Mouse (Mus musculus): ENCODE measurements at regions not wholly inside any gene's neighbourhood (a gene's known extent, or its start where the extent isn't known, plus 50 kb on each side); places are given as distances from the start of the nearest gene placed in this dataset.

DNA sequence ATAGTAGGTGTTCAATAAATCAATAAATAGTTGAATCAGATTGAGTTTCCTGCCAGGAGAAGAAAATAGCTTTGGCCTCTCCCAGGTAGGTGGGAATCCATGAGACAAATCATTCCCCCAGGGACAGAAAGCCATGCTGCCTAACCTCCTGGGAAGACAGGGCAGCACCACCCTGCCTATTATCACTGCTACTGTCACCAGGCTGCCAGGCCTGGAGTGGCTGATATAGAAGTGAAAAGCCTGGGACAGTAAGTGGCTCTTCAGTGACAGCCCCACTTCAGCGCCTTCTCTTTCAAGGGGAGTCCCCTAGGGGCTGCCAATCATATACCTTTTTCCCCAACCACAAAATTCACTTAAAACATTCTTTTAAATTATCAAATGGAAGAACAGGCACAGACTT, 275.4 kb upstream of the Plxna2 start:
- intact Hi-C loops (cut with DNase I), result no loop called here

DNA sequence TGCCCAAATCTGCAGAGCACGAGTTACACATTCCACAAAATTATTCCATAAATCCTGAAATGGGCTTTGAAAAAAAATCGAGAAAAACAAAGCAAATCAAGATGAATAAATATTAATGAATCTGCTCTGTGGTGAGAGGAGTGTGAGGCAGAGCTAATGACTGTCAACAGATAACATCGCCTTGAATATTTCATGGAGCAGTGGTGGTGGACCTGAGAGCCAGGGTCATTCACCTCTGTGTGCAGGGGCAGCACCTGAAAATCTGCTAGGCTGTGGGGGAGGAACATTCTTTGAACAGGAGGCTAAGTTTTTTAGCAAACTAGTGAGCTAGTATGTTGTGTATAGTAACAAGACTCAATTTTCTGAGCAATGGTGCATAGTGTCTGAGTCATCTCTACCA, 276.3 kb upstream of the Plxna2 start:
- DNase-seq, result no peak
- intact Hi-C loops (cut with DNase I), result no loop called here

More for the DNA sequence above, 275.4 kb upstream of the Plxna2 start:
- DNase-seq, result no peak

DNA sequence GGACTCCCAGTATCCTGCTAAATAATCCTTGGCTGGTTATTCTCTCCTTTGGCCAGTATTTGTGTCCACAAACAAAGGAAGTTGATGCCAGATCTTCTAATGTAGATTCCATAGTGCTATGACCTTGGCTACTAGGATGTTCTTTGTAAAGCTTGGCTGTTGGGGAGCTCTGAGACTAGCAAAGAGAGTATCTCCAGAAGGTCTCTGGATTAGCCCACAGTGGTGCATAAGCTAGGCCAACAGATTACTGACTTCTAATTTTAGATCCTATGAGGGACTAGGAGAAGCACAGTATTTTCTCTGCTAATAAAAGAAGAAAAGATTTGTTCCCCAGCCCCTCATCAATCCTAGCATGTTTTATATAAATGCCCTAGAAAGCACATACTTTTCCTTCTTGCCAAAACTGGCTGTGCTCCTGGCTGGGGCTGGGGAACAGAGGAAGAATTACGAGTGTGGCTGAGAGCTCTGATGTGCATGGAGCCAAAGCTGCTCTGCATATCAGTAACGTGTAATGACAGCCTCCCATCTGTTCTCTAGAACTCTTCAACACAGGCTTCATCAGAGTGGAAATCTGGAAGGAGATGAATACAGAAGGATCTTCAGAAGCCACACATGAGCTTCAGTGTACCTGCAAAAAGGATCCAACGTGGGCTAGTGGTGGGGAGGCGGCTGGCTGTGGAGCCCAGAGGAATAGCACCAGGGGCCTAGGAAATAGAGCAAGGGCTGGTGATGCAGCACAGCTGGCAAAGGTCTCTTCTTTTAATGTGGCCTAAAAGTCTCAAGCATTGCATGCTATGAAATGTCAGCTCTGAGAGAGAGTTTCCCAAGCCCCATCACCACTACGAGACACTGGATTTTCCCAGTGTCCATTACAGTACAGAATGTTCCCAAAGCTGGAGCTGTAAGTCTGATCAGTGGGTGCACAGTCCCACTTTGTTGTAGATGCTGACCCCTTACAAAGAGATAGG, 283.0 kb upstream of the Plxna2 start:
- DNase-seq, result peak in 1 of 2 experiments; percentile 5
- intact Hi-C loops (cut with DNase I), result no loop called here

GRCm38 (mm10) chr1:194332639-194333038, 285.4 kb upstream of the Plxna2 start:
- intact Hi-C loops (cut with DNase I), result no loop called here
- DNase-seq, result no peak

DNA sequence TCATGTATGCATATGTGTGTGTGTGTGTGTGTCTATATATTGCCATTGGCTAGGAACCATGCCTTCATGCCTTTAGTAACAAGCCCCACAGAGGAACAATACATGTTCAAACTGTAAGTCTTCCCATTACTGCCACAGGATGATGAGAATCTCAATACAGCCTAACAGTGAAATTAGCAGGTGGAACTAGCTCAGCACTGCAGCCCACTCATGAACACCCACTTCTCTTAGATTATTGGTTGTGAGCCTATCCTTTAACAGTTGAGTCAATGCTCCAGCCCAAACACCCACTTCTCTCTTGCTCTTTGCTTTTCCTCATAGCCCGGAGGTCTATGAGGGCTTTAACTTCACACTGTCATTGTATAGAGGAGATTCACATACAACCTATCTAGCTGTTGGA, 287.5 kb upstream of the Plxna2 start:
- no peak for DNase-seq
- intact Hi-C loops (cut with DNase I), result no loop called here

GRCm38 (mm10) chr1:194320320-194321036, 297.5 kb upstream of the Plxna2 start:
- intact Hi-C loops (cut with DNase I), result no loop called here
- no peak for DNase-seq

GRCm38 (mm10) chr1:194318351-194318750, 299.7 kb upstream of the Plxna2 start:
- intact Hi-C loops (cut with DNase I), result no loop called here
- no peak for DNase-seq

DNA sequence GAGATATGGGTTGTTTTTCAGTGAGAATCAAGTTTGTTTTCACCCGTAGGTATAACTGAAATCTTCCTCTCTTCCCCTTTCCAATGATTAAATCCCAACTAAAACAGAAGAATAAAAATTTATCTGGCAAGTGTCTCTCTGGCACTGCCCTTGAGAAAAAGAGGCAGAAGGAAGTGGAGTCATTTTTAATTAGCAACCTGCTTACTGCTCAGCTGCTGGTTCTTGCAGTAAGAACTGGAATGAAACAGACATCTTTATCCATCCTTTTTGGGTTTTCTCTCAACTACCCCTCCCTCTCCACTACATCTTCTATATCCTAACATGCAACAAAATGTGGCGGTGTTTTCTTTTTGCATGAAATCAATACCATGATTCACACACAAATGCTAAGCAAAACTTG, 302.4 kb upstream of the Plxna2 start:
- intact Hi-C loops (cut with DNase I), result no loop called here
- DNase-seq, result no peak

- intact Hi-C loops (cut with DNase I), result no loop called here
- no peak for DNase-seq
Measured at GRCm38 (mm10) chr1:194310373-194310772, 307.6 kb upstream of the Plxna2 start.

DNA sequence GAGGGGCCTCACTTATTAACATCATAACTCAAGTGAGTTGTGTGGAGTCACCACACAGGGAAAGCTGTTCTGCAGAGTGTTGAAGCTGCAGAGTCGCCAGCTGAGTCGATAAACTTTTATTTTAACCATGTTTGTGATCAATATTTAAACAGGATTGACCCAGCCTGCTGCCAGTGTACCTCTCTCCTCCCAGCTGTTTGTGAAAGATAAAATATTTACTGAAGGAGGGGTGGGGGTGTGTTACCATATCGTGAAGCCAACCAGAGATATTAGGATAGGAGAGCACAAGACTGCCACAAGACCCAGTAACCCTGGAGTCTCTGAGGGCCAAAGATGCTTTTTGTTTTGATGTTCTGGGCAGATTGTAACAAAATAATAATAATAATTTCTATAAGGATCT, 309.4 kb upstream of the Plxna2 start:
- intact Hi-C loops (cut with DNase I), result no loop called here

DNA sequence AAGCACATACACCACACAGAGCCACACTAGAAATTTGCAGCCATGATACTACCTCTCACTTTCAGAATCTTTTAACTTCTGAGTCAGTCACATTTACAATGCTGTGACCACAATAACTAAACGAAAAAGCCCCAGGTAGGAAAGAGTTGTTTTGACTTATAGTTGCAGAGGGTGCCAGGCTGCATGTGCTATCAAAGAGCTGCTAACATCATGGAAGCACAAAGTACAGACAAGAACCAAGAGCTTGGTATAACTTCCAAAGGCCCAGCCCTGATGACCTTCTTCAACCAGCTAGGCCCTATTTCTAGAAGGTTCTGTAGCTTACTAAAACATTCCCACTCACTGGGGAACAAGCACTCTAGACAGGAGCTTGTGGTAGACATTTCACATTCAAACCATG, 314.1 kb upstream of the Plxna2 start:
- intact Hi-C loops (cut with DNase I), result no loop called here

More for the DNA sequence above, 309.4 kb upstream of the Plxna2 start:
- no peak for DNase-seq

GRCm38 (mm10) chr1:194302775-194303174, 315.2 kb upstream of the Plxna2 start:
- DNase-seq, result no peak
- intact Hi-C loops (cut with DNase I), result no loop called here

More for the DNA sequence above, 314.1 kb upstream of the Plxna2 start:
- DNase-seq, result no peak

DNA sequence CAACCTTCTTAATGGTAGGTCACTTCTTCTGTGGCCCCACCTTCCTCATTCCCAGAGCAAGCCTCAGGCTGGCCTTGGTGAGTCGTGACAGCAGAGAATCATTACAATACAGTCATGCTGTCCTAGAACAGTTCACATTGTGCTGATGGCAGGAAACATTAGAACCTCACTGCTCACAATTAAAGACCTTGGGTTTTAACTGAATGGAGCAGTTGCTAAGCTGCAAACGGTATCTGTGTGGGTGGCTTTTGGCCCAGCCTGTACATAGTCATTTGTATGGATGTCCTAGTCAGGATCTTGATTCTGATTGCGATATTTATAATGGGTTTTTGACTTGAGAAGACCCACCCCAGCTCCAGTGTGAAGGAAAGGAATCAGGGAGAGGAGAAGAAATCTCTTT, 336.1 kb upstream of the Plxna2 start:
- intact Hi-C loops (cut with DNase I), result no loop called here
- DNase-seq, result no peak

DNA sequence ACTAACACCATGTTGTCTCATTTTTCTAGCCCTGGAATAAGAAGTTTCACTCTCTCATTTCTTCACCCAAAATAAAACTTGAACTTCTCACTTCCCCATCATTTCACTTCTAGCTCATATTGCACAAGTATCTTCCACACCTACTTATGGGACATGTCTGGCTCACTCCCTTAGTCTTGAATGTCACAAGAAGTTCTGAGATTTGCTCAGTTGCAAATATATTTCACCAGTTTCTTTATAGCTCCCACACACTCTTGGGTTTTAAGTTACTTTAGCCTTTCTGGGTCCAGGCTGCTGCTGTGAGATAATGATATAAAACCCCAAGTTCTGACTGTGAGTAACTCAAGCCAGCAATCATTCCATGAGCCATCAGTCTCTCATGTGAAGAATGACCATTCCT, 350.0 kb upstream of the Plxna2 start:
- DNase-seq, result no peak
- intact Hi-C loops (cut with DNase I), result loop anchor here (10.0 kb wide), 1 partner anchor 457 kb away; no protein-coding TSS in a partner anchor

GRCm38 (mm10) chr1:194262374-194262773, 355.6 kb upstream of the Plxna2 start:
- intact Hi-C loops (cut with DNase I), result loop anchor here (10.0 kb wide), 1 partner anchor 462 kb away; no protein-coding TSS in a partner anchor
- DNase-seq, result no peak

GRCm38 (mm10) chr1:194259957-194260356, 358.1 kb upstream of the Plxna2 start:
- intact Hi-C loops (cut with DNase I), result loop anchor here (10.0 kb wide), 1 partner anchor 465 kb away; no protein-coding TSS in a partner anchor

DNA sequence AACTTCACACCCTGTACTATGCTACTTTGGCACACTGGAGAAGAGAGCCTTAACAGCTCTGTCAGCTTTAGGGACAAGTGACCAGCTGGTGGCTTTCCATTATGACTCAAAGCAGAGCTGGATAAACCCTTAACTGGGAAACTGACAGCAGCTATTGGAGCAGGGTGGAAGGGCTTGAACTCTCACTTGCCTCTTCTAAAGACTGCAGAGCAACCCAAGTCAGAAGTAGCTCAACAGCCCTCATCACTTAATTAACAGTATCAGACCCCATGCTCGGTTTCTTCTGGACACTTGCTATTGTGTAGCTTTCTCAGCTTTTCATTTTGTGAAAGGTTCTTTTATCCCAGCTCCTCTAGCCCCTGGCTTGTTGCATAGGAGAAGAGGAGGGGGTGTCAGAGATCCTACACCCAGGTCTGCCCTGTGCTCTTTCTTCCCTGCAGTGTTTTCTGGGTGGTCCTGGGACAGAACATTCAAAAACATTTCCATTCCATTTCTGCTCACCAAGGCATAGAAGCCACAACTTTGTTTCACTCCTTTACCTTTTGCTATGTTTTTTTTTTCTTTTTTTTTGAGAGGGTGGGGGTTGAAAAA, 373.1 kb upstream of the Plxna2 start:
- intact Hi-C loops (cut with DNase I), result no loop called here
- no peak for DNase-seq

More at GRCm38 (mm10) chr1:194259957-194260356, 358.1 kb upstream of the Plxna2 start:
- no peak for DNase-seq

DNA sequence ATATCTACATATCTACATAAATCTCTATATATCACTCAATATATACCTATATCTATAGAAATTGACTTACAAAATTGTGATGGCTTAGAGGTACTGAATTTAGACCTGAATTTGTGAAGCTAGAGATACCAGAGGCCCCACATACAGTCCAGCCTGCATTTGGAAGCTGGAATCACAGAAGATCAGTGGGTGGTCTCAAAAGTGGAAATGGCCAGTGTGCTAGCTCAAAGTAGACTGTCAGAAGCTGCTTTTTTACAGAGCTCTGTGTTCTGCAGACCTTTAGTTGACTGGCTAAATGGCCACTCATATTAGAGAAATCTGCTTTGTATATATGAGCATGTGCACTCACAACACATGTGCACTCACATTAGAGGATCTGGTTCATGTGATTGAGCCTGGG, 376.9 kb upstream of the Plxna2 start:
- intact Hi-C loops (cut with DNase I), result no loop called here
- DNase-seq, result no peak

DNA sequence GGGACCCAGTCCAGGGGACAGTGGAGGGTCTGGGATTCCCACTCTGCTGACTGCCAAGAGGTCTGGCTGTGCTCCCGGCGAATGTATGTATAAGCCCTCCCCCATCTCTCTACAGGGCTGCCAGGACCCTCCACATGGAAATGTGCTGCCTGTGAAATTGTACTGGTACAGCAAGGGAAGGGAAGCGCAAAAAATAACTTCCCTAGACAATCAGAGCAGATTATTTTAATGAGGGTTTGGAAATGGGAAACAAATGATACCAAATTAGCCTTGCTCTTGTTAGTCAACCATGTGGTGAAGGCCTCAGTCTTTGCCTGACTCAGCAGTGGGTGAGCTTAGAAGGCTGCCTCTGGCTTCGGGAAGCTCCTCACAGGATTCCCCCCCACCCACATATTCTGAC, 386.8 kb upstream of the Plxna2 start:
- no peak for DNase-seq
- intact Hi-C loops (cut with DNase I), result no loop called here

GRCm38 (mm10) chr1:194226550-194227160, 391.4 kb upstream of the Plxna2 start:
- intact Hi-C loops (cut with DNase I), result no loop called here
- no peak for DNase-seq

DNA sequence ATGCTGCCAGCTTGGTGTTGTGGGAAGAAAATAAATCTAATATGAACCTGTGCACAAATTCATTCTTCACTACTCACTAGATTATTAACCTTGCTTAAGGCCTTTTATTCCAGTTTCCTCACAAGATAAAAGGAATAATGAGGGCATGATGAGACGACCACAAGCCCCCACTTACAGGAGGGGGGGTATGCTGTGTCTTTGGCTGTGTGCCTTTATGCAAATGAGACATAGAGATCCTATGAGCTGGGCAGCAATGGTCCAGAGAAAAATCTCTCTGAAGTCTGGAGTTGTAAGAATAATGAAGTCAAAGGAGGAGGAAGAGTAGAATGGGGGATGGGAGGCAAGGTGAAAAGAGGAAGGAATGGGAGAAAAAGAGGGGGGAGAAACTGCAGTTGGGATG, 392.2 kb upstream of the Plxna2 start:
- no peak for DNase-seq
- intact Hi-C loops (cut with DNase I), result no loop called here
